Mouse (Mus musculus) heart, adult 2 months (tissue): ENCODE measurements around the gene Irf9.

Experiments
- EP300 ChIP-seq: fragments of 200-500 bp; IDR thresholded peaks from 2 replicates; pipeline ENCODE4 v1.6.1; 2011; ENCODE audit warnings: low read depth, low read length, control low read depth; ENCODE audit not compliant: insufficient read depth
- POLR2A ChIP-seq: fragments of 200-500 bp; IDR thresholded peaks from 2 replicates; pipeline ENCODE4 v1.6.1; 2011; ENCODE audit warnings: mild to moderate bottlenecking, low read depth, low read length, control low read depth; ENCODE audit not compliant: insufficient read depth

DNA sequence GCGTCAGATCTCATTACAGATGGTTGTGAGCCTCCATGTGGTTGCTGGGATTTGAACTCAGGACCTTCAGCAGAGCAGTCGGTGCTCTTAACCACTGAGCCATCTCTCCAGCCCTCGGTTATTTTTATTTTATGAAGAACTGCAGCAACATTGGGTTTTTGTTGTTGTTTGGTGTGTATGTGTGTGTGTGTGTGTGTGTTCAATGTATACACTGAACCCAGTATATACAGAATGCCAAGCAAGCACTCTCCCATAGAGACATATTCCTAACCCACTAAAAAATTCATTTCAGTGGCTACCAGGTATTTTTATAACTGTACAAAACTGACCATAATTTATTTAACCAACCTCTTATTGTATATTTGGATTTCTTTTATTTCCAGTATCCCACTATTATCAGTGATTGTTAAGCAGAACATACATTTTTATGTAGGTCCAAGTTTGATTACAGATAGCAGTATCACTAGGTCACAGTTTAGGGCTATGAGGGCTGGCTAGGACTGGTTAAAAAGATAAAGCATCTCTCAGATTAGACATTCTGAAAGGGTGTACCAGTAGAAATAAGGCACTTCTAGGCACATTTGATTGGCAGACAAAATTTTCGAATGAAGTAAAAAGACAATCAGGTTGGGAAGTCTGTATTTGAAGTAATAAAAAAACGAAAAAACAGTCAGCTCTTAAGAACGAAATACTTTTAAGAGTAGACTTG lies 44.5 kb upstream of the Irf9 start:
- TF ChIP-seq POLR2A, result no peak
- no peak for TF ChIP-seq EP300
